Mouse (Mus musculus): ENCODE measurements around the gene Tmtc4.

The Tmtc4 gene

DNA sequence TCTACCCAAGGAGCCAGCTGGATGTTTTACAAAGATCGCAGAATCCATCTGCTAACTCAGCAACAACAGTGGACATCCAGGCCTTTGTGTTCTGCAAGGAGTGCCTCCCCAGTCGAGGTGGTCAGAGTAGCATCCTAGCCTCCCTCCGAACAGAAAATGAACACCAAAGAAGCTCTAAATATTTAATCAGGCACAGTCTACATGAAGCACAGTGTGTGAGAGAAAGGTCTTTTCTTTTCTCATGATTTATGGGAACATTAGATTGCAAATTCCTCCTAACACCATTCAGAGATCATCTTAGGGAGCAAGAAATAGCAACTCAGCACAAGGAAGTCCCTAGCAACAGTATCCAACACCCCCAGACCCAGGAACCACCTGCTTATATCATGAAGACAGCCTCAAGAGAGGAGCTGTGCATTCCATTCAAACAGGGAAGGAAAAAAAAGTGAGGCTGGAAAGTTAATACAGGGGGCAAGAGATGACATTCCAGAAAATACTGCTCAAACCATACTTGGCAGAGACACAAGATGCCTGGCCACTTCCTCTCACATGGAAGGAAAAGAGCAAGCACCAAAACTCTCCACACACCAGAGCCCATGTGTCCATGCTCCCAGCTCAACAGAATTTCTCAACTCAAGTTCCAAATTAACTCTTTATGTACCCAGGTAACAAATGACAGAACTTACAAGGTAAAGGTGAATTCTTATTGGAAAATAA is 8.8 kb downstream of the Tmtc4 start:
- DNase-seq: peak in 1 of 2 experiments; percentile 11

DNA sequence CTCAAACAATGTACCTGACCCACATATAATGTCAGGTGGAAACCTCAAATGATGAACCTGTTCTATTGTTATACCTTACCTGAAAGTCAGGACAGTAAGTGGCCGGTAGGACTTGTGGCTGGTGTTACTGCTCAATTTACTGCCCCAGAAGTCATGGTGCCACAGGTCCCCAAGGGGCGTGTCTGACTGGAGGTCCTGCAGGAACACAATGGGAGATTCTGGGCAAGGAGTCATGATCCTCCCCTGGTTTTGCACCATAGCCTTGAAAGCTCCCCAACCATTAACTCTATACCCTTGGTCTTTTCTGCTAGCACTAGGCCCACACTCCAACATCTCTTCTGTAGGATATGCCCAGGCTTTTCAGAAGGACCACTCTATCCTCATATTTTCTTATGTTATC is 10.7 kb downstream of the Tmtc4 start:
- DNase-seq: no peak

DNA sequence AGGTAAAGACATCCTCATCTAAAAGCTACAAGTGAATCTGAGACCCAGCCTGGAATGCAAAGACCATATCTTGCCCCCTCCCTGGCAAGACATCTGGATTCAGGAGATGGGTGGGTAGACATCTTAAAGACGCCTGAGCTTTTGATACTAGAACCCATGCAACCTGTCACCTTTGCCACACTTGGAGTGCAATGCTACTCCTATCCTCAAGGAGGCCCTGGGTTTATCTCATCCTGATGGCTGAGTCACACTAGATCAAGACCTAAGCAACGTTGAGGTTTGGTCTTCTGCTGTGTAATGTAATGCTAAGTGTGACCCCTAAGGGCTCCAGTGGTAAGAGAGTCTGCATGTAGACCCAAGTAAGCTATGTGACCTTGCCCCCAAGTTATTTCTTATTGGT is 15.8 kb downstream of the Tmtc4 start:
- DNase-seq: no peak

DNA sequence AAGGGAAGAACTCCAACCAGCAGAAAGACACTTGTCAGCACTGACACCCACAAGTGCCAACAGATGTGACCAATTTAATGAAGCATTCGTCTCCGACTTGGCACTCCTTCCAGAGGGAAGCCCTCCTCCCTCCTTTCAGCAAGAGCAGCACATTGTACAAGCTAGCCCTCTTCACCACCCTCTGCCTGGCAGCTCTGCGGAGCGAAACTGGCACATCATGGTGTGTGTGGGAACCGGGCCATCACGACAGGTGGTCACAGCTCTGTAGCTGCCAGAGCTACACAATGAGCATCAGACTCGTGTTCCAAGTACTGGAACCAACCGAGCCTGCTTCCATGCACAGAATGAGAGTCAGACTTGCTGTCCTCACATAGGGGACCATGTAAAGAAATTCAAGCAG is 25.9 kb downstream of the Tmtc4 start:
- no peak for DNase-seq

DNA sequence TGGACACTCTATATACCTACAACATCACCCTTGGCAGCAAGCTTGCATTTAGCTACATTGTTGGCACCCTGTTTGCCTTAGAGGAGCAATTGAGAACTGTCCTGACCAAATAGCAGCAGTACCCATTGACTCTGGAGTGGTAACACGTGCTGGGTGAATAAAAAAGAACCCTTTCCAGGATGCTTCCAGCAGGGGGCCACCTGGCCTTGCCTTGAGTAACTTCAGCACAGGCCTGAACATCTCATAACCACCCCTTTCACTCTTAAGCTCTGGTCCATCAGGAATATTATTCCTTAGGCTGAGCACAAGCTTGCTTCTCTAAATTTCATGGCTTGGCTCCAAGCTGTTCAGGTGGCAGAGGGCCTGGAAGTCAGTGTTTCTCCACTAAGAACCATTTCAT is 30.5 kb downstream of the Tmtc4 start:
- DNase-seq: peak; percentile 69 to 84

DNA sequence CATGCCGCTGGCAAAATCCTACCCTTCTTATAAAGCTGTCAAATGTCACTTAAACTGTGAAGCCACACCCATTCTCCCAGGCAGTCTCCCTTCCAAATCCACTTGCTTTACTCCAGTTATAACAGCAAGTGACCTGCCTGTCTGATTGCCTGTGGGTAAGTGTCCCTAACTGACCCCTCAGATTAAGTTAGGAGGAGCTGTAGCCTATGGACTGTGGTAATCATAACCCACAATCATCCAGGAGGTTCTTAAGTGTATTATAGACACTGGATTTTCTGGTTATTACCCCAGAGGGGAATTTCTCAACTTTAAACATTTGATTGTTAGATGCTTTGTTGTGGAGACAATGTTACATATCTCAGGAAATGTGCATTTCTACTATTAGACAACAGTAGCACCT is 31.3 kb downstream of the Tmtc4 start:
- DNase-seq: no peak

DNA sequence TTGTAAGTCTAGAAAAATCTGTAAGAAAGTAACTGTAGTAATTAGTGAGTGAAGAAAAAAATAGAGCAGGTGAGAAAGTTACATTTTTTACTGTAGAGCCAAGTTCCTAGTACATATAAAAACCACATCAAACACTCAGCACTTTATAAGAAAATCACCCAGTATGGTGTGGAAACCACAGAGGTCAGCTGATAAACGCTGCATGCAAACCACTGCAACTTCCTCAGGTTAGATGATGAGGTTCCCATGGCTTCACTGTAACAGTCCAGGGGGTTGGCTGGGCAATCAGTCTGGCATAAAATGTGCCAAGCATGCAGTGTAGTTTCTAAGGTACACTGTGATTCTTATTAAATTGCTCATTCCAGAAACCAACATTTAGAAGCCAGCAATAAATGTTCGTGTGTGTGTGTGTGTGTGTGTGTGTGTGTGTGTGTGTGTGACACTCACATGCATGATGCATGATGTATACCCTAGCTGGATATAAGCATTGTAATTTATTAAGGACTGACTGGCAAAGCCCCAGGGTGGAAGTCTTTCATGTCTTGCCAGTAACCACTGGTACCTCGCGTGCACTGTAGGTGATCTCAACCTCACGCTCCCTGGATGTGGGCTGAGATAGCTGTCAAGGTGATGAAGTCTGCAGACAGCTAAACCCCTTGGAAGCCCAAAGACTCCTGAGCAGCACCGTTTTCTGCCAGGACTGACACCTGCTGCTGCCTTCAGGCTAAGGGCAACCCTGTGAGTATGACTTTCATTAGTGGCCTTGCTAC is 32.0 kb downstream of the Tmtc4 start:
- no peak for DNase-seq

DNA sequence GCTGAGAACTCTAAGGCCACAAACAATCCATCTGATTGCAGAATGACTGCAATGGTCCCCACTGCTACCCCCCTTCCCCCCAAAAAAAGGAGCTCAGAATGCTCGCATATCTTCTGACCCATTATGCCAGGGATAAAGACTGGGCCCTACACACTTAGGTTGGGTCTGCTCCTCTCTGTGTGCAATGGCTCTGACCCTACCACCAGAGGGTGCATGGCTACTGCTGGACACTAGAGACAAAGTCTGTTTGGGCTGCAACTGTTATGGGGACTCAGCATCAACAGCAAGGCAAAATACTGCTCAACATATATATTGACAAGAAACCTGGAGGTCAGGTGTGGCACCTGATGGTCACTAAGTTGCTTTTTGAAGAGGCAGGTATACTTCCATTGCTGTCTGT is 32.9 kb downstream of the Tmtc4 start:
- peak in 1 of 2 experiments; percentile 18 for DNase-seq

DNA sequence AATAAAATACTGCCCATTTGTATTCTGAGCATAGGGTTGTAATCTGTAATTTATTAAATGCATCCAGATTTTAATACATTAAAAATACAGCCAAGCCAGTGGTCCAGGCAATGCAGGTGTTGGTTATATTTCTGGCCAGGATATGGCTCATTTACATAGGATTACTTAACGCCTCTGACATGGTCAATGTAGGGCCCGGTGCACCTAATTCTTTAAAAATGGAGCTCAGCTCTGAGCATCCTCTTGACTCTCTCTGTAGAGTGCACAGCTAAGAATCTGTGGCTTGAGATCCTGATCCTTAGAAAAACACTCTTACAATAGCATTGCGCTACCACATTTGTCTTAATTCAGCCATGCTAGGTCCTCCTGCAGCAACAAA is 40.4 kb downstream of the Tmtc4 start:
- no peak for DNase-seq

DNA sequence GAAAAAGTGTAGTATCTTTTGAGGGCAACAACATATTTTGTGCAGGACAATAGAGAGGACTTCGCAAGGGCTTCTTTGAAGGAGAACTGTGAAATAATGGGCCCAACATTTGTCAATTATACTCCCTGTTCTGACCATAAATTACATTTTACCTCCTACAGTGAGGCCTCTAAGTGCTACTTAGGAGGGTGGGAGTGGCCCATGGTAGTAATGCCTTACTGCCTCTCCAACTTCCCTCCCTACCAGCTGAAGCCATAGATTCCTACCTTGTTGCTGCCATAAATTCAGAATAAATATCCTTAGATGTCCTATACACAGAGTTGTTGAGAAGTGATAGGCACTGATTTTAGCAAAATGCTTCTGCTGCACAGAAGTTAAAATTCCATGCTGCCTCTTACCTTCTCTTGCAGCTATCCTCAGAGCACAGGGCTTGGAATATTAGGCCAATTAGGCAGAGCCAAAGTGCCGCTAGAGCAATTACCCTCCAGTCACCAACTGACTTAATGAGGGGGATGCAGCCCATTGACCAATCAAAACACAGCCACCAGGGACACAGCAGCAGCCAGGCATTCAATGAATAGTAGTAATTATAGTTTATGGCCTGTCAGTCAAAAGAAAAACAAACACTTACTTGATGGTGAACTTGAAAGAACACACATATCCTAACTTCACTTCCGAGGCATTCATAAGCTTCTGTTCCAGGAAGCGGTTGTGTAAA is 40.9 kb downstream of the Tmtc4 start:
- peak in 1 of 2 experiments; percentile 16 for DNase-seq

DNA sequence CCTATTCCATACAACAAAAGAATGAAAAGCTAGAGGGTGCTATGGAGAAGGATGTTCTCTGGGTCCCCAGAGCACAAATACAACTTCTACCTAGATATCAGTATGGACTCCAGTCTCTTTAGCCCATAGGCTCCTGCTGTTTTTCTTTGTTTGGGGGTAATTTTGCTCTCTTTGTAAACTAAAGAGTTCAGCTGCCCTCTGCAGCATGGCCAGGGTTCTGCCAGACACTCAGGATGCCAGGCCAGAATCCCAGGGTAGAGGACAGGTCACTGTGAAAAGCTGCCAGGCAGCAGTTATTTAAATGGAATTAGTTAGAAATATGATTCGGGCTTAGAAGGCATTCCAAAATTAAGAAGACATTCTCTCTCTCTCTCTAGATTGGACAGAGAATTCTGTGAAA is 47.4 kb downstream of the Tmtc4 start:
- no peak for DNase-seq

DNA sequence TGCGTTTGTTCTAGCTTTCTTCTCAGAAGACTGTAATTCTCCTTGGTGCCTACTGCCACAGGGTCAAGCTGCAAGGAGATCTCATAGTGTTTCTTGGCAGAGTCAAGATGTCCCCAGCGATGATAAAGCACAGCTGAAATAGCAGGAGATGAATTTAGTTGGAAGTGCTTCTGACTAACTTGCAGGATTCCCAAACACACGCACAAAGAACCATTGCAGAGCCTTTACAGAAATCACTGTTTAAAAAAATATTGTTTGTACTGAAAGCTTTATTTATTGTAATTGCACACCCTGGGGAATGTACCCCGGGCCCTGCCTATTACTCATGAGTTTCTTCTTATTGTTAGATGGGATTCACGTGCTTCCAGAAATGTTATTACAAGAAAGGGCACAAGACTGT is 63.8 kb downstream of the Tmtc4 start:
- no peak for DNase-seq

DNA sequence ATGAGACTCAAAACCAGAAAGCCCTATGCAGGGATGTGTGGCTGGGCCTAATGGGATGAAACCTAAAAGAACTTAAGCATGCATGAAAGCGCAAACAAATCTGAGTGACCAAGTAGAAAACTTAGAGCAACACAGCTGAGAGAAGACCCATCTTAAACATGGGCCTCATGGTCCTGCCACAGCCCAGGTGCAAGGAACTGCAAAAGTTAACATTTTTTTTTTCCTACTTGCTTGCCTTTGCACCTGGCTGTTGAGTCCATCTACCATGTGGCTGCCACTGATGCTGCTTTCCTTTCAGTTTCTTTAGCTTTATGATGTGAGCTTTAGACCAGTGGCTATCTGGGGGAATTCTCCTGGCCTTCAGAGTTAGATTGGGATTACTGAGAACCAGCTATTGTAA is 66.2 kb downstream of the Tmtc4 start:
- DNase-seq: no peak

DNA sequence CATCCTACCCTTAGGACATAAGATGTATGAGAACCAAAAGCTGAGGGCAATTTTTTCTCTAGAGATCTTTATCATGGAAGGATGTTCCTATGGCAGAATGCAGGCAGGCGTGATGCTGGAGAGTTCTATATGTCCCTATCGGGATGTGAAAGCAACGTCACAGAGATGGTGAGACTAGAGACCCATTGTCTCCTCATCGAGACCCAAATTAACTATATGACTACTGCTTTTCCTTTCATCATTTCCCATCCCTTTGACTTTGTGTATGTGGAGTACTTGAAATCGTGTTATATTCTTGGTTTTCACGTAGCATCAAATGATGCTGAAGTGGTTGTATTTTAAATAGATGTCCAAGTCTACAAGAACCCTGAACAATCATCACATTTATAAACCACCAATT is 70.2 kb downstream of the Tmtc4 start, which contains the start of gene Ggact:
TSS of gene Ggact (minus strand) at position 101 of the 400 bp plus-strand sequence.
- no peak for DNase-seq

DNA sequence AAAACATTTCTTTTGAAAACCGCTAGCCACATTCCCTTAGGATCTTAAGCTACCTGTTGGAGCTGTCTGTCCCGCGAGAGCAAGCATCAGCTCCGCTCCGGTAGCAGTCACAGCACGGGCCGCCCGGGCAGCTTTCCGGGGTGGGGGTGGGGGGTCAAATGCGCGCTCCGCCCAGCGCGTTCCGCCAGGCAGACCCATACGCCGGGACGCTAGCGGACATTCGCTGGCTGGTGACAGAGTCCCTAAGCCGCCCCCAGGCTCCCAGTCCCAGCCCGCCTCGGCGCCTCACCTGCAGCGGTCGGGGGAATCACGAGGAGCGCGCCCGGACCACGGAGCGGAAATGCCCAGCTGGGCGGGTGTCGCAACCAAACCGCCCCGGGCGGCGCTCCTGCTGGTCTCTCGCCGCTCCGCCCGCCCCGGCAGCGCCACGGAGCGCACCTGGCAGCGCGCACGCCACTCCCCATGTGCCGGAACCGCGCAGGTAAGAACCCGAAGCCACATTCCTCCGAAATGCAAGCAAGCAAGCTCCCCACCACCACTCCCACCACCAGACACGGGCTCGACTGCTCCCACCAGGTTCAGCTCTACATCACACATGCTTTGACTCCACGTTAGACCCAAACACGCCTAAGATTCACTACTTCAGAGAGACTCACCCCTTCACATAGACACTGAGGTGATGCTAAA is 70.9 kb downstream of the Tmtc4 start:
- DNase-seq: peak; percentile 83 to 90

DNA sequence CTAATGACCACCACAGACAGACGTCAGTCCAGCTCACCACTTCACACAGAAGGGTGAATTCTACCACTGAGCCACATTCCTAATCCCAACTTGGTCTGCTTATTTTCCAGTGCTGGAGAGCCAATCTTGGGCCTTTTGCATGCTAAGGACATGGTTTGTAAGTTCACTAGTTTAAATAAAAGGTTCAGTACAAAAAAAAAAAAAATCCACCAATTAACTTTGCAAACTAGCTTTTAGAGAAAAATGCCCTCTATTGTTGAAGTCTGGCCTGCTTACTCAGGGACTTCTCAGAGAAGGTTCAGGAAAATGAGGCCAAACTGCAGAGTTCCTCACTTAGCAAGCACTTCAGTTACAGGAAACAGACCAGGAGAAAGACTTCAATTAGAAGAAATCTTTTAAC is 71.7 kb downstream of the Tmtc4 start:
- peak in 1 of 2 experiments; percentile 21 for DNase-seq

DNA sequence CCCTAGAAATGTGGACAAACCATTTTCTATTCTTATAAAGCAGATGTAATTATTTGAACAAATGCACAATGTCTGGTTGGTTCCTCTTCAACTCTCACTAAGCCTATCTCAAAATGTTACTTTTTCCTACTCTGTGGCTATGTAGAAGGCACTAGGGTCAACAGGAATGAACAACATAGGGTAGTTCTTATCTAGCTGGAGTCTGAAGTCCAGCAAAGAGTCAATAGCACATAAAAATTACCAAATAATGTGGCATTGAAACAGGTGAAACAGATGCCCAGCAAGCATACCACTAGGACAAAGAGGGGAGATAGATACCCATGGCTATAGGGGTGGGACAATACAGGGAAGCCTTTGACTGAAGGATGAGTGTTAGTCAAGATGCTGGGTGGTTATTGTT is 72.6 kb downstream of the Tmtc4 start:
- DNase-seq: no peak

DNA sequence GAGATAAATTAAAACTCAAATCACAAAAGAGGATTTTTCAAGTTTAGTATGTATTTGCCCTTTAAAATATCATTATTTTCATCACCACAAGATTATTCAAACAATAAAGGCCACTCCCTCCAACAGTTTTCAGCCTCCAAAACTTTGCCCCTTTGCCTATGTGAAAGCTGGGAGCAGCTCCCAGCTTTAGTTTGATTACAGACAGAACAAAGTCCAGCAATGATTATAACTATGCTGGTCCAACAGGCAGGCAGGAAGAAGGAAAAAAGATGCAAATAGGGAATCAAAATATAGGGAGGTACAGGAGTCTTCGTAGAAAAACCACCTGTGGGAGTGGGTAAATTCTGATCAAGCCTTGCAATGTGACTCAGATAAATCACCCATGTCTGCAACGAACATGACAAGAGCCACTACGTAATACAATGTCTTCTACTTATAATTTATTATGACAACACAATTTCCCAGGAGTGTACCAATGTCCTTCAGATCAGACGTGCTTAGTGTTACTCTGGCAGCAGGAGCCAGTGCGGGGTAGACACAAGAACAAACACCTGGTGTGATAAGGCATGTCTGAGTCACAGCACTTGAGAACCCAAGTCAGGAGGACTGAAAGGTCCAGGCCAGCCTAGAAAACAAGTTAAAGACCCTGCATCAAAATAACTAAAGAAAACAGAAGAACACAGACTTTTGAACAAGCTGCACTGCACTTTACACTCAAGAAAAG is 74.3 kb downstream of the Tmtc4 start:
- DNase-seq: no peak

DNA sequence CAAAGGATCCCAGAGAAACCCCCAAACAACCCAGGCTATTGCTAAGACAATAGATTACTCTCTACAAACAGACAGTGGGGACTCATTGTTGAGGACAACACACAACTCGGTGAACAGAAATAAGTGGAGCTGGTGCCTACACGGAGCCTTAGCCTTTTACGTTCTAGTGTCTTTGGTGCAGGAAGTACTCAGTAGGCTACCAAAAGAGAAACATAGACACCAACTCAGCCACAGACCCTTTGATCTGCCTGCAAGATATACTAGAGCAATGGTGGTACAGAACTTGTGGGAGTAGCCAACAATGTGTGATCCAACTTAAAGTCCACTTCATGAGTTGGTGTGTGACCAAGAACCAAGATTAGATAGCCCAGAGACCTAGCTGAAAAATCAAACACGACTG is 75.8 kb downstream of the Tmtc4 start:
- no peak for DNase-seq

DNA sequence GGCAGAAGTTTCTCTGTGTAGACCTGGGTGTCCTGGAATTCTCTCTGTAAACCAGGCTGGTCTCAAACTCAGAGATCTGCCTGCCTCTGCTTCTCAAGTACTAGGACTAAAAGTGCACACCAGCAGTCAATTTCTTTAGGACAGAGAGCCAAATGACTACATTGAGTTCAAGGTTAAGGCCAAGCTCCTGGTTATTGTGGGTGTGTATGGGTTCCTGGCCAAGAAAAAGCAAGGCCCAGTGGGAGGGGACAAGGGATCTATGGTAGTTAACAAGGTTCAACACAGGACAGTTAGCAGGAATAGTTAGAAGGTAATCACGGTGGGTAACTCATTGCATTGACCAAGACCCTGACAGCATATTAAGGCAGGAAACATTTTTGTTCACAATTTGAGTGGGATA is 78.8 kb downstream of the Tmtc4 start:
- peak in 1 of 2 experiments; percentile 20 for DNase-seq

DNA sequence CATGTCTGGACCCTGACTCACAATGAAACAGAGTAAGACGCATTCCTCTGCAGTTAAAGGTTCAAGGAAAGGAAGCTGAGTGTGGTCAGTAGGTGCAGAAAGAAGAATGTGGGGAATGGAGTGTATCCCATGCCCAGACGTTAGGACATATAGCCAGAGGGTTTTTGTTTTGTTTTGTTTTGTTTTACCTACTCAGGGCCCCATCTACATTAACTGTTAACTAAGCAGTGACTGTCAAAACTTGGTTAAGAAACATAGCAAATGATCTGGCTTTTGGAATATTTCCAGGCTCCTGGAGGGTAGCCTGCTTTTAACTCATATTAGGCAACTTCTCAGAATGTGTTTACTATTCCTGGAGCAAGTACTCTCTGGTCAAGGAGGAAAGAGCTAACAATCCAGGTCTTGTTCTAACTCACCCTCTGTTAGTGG is 79.9 kb downstream of the Tmtc4 start:
- DNase-seq: peak; percentile 45 to 84

DNA sequence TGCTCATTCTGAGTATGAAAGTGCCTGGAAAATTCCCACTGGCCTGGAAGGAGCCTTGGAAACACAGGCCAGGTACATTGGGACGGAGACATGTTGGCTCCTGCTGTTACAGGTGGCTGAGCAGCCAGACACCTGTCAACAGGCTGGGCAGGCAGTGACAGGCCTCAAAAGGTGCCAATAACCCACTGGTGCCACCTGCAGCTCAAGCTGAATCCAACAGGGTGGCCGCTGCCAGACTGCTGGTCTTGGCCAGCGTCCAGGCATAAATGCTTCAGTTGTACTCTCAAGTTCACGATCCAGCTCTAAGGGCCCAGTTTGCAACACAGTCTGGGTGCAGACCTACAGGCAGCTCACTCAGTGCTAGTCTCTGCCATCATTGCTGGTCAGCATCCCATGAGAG is 81.0 kb downstream of the Tmtc4 start:
- peak; percentile 93 to 94 for DNase-seq

All from kidney, postnatal 36 days (tissue).